Mouse (Mus musculus) thymus, adult 2 months (tissue): ENCODE measurements at regions not wholly inside any gene's neighbourhood (a gene's known extent, or its start where the extent isn't known, plus 50 kb on each side); places are given as distances from the start of the nearest gene placed in this dataset.

ENCODE experiments used
- DNase-seq: peaks from one replicate; pipeline ENCODE4 v3.0.0; 2021
- H3K27ac ChIP-seq: fragments of 200-500 bp; 2 replicates; pipeline ENCODE4 v1.5.1; 2012; ENCODE audit warnings: low read length, control low read depth; ENCODE audit not compliant: control insufficient read depth, insufficient read depth
- H3K27me3 ChIP-seq: fragments of 200-500 bp; 2 replicates; pipeline ENCODE4 v1.6.1; 2012; ENCODE audit warnings: mild to moderate bottlenecking, low read length, moderate library complexity, mixed read lengths; ENCODE audit not compliant: control insufficient read depth, insufficient read depth
- H3K36me3 ChIP-seq: fragments of 200-500 bp; 2 replicates; pipeline ENCODE4 v1.6.1; 2012; ENCODE audit warnings: mild to moderate bottlenecking, low read length, moderate library complexity; ENCODE audit not compliant: control insufficient read depth, insufficient read depth
- H3K4me1 ChIP-seq: fragments of 200-500 bp; replicated peaks from 2 replicates; pipeline ENCODE4 v1.6.1; 2012; ENCODE audit warnings: low read length; ENCODE audit not compliant: control insufficient read depth, insufficient read depth
- H3K4me3 ChIP-seq: fragments of 200-500 bp; 2 replicates; pipeline ENCODE4 v1.5.1; 2012; ENCODE audit warnings: mild to moderate bottlenecking, low read length, control low read depth, moderate library complexity; ENCODE audit not compliant: control insufficient read depth, insufficient read depth
- CTCF ChIP-seq: fragments of 200-500 bp; IDR thresholded peaks from 2 replicates; pipeline ENCODE4 v1.5.1; 2012; ENCODE audit warnings: mild to moderate bottlenecking, control low read depth, low read length, moderate library complexity, borderline replicate concordance; ENCODE audit not compliant: control insufficient read depth, poor library complexity, insufficient read depth; ENCODE audit errors: extremely low read depth
- POLR2A ChIP-seq: fragments of 200-500 bp; IDR thresholded peaks from 2 replicates; pipeline ENCODE4 v1.6.1; 2012; ENCODE audit warnings: mild to moderate bottlenecking, low read length, control low read depth, moderate library complexity; ENCODE audit not compliant: control insufficient read depth, poor library complexity, insufficient read depth; ENCODE audit errors: extremely low read depth
- WGBS: fragments of 180-500 bp; shearing (Covaris S2); methylation state at CpG from one replicate; pipeline ENCODE4 v1.1.7; 2018; 5-methylcytosine and 5-hydroxymethylcytosine counted together

DNA sequence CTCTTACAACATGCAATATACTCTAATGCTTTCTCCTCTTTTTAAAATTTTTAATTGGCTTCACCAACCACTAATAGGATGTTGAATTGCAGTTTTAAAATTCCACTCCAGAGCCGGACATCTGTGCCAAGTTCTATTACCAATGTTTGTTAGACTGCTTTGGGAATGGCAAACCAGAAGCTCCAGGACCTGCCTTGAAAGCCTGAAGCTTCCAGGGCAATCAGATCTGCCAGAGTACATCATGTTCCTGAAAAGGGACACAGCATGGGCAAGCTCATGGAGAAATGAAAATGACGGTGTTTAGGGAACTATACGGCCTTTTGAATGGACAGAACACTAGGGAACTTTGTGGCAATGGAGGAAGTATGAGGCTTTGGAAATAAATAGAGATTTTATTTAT, 187.8 kb upstream of the Spaca1 start:
- 92% methylated on average over 3 of the region's 3 CpGs for WGBS
- Histone ChIP-seq H3K36me3 (no peaks in the 10 kb centered on the region), H3K4me3 (no peak overlapping the region)

DNA sequence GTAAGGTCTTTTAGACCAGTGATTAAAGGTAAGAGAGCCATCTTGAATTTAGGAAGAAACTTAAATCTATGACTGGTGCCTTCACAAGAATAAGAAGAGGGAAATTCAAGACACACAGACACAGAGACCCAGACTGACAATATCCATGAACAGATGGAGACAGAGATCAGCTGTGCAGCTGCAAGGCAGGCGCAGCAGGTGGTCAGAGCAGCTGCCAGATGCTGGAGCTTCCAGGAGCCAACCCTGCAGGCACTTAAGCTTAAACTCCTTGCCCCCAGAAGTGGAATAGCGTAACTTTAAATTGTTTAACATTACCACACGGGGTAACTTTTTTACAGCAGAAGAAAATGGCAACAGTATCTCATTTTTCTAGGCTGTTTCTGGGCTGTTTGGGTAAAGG, 189.6 kb upstream of the Spaca1 start:
- no peak for TF ChIP-seq CTCF
- no peak for TF ChIP-seq POLR2A
- DNase-seq = no peak

More for the DNA sequence above, 187.8 kb upstream of the Spaca1 start:
- no peak for DNase-seq
- Histone ChIP-seq H3K4me1 (no peaks in the 10 kb centered on the region), H3K27ac (no peak overlapping the region), H3K27me3 (no peaks in the 10 kb centered on the region)
- TF ChIP-seq POLR2A (no peak), CTCF (no peak)

DNA sequence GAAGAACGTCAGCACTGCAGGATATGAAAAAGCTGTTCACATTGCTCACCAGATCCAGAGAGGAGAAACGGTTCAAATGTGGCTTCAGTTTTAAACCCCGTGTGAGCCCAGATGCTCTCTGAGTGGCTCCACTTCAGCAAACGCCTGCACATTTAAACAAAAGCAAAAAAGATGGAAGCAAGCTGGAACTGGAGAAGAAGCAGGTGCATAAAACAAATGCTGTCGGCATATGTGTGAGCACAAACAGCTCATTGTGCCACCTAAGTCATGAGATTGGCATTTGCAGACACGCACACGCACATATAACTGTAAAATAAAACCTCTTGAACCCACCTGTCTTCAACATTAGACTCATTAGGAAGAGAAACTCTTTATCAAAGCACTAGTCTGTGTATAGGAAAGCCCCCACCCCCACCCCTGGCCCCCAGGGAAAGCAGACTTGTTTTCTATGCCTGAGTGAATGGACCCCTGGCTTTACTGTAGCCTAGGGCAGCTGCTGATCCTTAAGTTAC, 191.1 kb upstream of the Spaca1 start:
- 93% methylated on average over 7 of the region's 7 CpGs for WGBS
- Histone ChIP-seq H3K4me3 (no peak overlapping the region), H3K27me3 (no peaks in the 10 kb centered on the region), H3K4me1 (no peaks in the 10 kb centered on the region), H3K36me3 (no peaks in the 10 kb centered on the region), H3K27ac (no peak overlapping the region)
- TF ChIP-seq POLR2A = no peak
- TF ChIP-seq CTCF = no peak
- no peak for DNase-seq

More for the DNA sequence above, 189.6 kb upstream of the Spaca1 start:
- no peaks in the 10 kb centered on the region for H3K27me3 ChIP-seq
- no peaks in the 10 kb centered on the region for H3K4me1 ChIP-seq
- no peak overlapping the region for H3K4me3 ChIP-seq
- H3K27ac ChIP-seq = no peak overlapping the region
- 78% methylated on average over 3 of the region's 3 CpGs for WGBS
- H3K36me3 ChIP-seq = no peaks in the 10 kb centered on the region

DNA sequence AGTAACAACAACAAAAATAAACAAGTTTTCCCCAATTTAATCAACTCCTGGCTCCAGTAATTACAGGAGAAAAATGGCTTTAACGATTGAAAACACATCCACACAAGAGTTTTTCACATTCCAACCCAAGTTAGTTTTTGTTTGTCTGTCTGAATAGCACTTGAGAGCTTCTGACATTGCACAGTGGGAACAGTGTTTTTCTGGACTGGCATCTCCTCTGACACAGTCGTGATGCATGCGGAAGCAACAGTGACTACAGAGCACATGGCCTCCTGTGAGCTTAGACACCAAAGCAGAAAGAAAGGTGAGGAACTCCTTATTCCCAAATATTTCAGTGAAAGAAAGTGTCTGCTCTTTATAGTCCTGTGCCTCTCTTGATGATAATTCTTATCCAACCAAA, 191.7 kb upstream of the Spaca1 start:
- Histone ChIP-seq H3K27me3 (no peaks in the 10 kb centered on the region), H3K27ac (no peak overlapping the region), H3K36me3 (no peaks in the 10 kb centered on the region), H3K4me1 (no peaks in the 10 kb centered on the region), H3K4me3 (no peak overlapping the region)
- TF ChIP-seq POLR2A (no peak), CTCF (no peak)
- no peak for DNase-seq
- 94% methylated on average over 3 of the region's 3 CpGs for whole genome bisulfite sequencing

DNA sequence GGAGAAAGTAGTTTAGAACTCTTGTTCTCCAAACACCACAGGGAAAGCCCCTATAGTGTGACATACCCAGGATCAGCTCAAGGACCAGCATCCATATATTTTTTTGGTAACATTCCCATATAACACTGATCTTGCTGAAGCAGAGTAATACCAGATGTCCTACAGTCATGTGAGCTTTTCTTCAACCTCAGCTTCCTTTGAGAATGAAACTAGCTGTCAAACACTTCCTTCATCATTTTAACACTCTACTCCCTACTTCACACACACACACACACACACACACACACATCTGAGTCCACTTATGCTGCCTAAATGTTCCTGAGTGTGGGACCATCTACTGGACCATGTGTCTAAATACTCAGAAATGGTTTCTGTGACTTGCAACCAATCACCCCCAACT, 209.5 kb upstream of the Spaca1 start:
- TF ChIP-seq CTCF = no peak
- TF ChIP-seq POLR2A = no peak
- Histone ChIP-seq H3K4me1 (no peaks in the 10 kb centered on the region), H3K27me3 (no peaks in the 10 kb centered on the region), H3K27ac (no peak overlapping the region), H3K4me3 (no peak overlapping the region), H3K36me3 (no peaks in the 10 kb centered on the region)
- no peak for DNase-seq

DNA sequence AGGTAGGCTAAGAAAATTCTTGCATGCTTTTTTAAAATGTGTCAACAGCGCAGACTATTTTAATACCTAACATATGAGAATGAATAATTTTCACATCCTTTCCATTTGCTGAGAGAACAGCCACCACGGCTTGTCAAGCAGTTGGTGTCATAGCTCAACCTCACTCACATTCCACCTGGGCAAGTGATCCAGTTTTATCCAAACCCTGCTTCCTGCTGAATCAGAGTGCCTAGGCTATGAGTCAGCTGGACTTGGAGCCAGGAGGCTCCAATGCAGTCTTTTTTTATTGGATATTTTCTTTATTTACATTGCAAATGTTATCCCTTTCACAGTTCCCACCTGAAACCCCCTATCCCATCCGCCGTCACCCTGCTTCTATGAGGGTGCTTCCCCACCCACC, 210.5 kb upstream of the Spaca1 start:
- no peak overlapping the region for H3K27ac ChIP-seq
- no peaks in the 10 kb centered on the region for H3K27me3 ChIP-seq
- no peak for DNase-seq
- TF ChIP-seq CTCF = no peak
- TF ChIP-seq POLR2A = no peak
- no peaks in the 10 kb centered on the region for H3K4me1 ChIP-seq
- no peak overlapping the region for H3K4me3 ChIP-seq
- no peaks in the 10 kb centered on the region for H3K36me3 ChIP-seq
- 98% methylated on average over 4 of the region's 4 CpGs for WGBS

DNA sequence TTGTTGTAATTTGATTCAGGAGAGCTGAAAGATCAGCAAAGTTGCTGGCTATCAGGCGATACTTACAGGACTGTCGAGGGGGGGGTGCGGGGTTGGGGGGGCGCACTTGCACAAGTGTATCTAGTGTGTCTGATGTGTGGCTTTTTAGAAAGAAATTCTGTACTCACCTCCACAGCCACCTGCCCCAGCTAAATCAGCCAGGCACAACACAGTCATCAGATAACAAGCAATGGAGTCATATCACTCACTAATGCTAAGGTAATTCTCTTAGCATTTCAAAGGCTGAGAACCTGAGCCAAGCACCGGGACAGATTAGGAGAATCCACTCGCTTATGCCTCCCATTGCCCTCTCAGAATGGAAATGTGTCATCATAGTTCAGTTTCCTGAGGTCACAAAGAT, 211.8 kb upstream of the Spaca1 start:
- no peaks in the 10 kb centered on the region for H3K4me1 ChIP-seq
- no peaks in the 10 kb centered on the region for H3K27me3 ChIP-seq
- no peak for DNase-seq
- H3K4me3 ChIP-seq = no peak overlapping the region
- no peaks in the 10 kb centered on the region for H3K36me3 ChIP-seq
- no peak overlapping the region for H3K27ac ChIP-seq
- WGBS = 86% methylated on average over 6 of the region's 6 CpGs
- no peak for TF ChIP-seq CTCF
- no peak for TF ChIP-seq POLR2A
